Mouse (Mus musculus) liver, embryonic 15.5 days (tissue): ENCODE results near the gene Cacng8. TPM values are rescaled to one million over a fixed set of nuclear protein-coding genes. Genes with fewer than 3 reads are reported as not detected.

Experiments used
- ATAC-seq: fragments of 200-750 bp; cut with Nextera tagmentation; 2 replicates; pipeline ENCODE4 v1.8.0; 2017; ENCODE audit warnings: moderate number of reproducible peaks, mild to moderate bottlenecking, moderate library complexity; ENCODE audit not compliant: insufficient read depth
- H3K27ac ChIP-seq: fragments of 300-500 bp; sonication (generic); replicated peaks from 2 replicates; pipeline ENCODE4 v1.5.1; 2015; ENCODE audit warnings: mild to moderate bottlenecking, inconsistent platforms
- H3K27me3 ChIP-seq: fragments of 300-500 bp; sonication (generic); 2 replicates; pipeline ENCODE4 v1.6.1; 2015; ENCODE audit warnings: mild to moderate bottlenecking, inconsistent platforms
- H3K36me3 ChIP-seq: fragments of 300-500 bp; sonication (generic); replicated peaks from 2 replicates; pipeline ENCODE4 v1.6.1; 2015; ENCODE audit warnings: moderate library complexity, mild to moderate bottlenecking, inconsistent platforms
- H3K4me1 ChIP-seq: fragments of 300-500 bp; sonication (generic); replicated peaks from 2 replicates; pipeline ENCODE4 v1.6.1; 2015; ENCODE audit warnings: inconsistent platforms
- H3K4me2 ChIP-seq: fragments of 300-500 bp; sonication (generic); 2 replicates; pipeline ENCODE4 v1.6.1; 2015; ENCODE audit warnings: moderate library complexity, mild to moderate bottlenecking, inconsistent platforms
- H3K4me3 ChIP-seq: fragments of 300-500 bp; sonication (generic); replicated peaks from 2 replicates; pipeline ENCODE4 v1.5.1; 2015; ENCODE audit warnings: mild to moderate bottlenecking, inconsistent platforms
- H3K9ac ChIP-seq: fragments of 300-500 bp; sonication (generic); 2 replicates; pipeline ENCODE4 v1.6.1; 2015; ENCODE audit warnings: moderate library complexity, mild to moderate bottlenecking, inconsistent platforms
- H3K9me3 ChIP-seq: fragments of 300-500 bp; sonication (generic); replicated peaks from 2 replicates; pipeline ENCODE4 v1.6.1; 2016; ENCODE audit warnings: inconsistent platforms
- WGBS: fragments of 180-500 bp; shearing (Covaris S2); methylation state at CpG from one replicate; pipeline ENCODE4 v1.1.7; 2015; ENCODE audit warnings: mixed read lengths; ENCODE audit not compliant: insufficient replicate concordance; 5-methylcytosine and 5-hydroxymethylcytosine counted together
- polyA plus RNA-seq: library from polyadenylated mRNA; unstranded; fragments of >200 nt; fragmentation: Nextera tagmentation; extraction: Ambion mirVana; gene quantifications from 2 replicates; pipeline ENCODE4 v1.2.1, GENCODE M21; 2015

The Cacng8 gene
- not detected in 2 replicates for polyA plus RNA-seq

DNA sequence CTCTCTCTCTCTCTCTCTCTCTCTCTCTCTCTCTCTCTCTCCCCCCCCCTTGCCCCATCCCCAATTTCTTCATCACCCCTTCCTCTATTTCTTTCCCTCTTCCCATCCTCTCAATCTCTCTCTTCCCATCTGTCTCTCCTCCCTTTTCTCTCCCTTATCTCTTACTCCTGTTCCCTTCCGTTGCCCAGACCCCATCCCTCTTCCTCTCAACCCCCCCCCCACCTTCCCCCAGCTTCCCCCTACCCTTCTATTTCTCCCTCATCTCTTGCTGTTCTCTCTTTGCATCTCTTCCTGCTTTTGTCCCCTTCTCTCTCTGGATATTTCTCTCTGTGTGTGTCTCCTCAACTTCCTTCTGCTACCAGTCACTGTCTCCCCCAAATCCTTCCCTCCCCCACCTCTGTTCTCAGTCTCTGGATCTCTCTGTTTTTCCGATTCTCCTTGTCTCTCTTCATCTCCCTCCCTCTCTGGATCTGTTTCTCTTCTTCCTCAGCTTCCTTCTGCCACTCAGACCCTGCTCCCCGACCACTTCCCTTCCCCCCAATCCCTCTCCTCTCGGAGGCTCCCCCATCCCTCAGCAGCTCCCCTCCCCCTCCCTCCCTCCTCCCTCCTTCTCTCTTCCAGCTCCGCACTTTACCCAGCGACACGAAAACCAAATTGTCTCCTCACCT, at the start of gene Cacng8:
Cacng8 (plus strand) TSS at position 271 of the 668 bp plus-strand sequence.
- Histone ChIP-seq H3K9ac (no peak within 1 kb of the TSS), H3K27ac (no peak within 1 kb of the TSS), H3K27me3 (peaks cover 16% of the 10 kb centered on the region; the same call in 1 of the 2 replicates), H3K4me3 (no peak within 1 kb of the TSS), H3K36me3 (no peaks in the 10 kb centered on the region), H3K9me3 (no peaks in the 10 kb centered on the region), H3K4me1 (no peaks in the 10 kb centered on the region), H3K4me2 (no peak within 1 kb of the TSS)
- WGBS, result under 1% methylated on average over 7 of the region's 7 CpGs
- ATAC-seq, result no peak

DNA sequence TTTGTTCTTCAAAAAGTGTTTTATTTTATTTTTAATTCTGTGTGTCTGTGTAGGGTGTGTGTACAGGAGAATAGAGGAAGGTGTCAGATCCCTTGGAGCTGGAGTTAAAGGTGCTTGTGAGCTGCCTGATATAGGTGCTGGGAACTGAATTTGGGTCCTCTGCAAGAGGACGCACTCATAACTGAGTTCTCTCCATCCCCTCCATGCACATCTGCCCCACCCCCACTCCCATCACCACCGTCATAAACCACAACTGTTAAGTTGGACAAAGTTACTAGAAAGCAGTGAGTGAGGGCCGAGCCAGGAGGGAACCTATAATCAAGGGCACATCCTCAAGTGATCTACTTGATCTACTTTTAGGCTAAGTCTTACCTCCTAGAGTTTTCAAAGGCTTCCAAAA, 46.6 kb upstream of the Cacng8 start:
- 47% methylated on average over 3 of the region's 3 CpGs for WGBS
- Histone ChIP-seq H3K9me3 (no peaks in the 10 kb centered on the region), H3K4me3 (no peak overlapping the region), H3K36me3 (no peaks in the 10 kb centered on the region), H3K4me1 (no peaks in the 10 kb centered on the region), H3K27me3 (no peaks in the 10 kb centered on the region), H3K4me2 (no peak overlapping the region), H3K27ac (no peak overlapping the region), H3K9ac (no peak overlapping the region)
- ATAC-seq, result no peak

DNA sequence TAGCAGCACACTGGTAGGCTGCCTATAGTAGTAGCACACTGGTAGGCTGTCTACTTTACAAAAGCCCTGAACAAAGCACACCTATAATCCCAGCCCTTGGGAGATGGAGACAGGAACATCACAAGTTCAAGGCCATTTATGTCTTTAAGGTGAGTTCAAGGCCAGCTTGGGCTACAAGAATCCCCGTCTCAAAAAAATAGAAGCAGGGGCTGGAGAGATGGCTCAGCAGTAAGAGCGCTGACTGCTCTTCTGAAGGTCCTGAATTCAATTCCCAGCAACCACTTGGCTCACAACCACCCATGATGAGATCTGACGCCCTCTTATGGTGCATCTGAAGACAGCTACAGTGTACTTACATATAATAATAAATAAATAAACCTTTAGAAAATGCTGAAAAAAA, 45.2 kb upstream of the Cacng8 start:
- Histone ChIP-seq H3K9ac (no peak overlapping the region), H3K9me3 (no peaks in the 10 kb centered on the region), H3K27ac (no peak overlapping the region), H3K4me3 (no peak overlapping the region), H3K4me1 (no peaks in the 10 kb centered on the region), H3K4me2 (no peak overlapping the region), H3K27me3 (no peaks in the 10 kb centered on the region), H3K36me3 (no peaks in the 10 kb centered on the region)
- 72% methylated on average over 3 of the region's 3 CpGs for WGBS
- no peak for ATAC-seq

DNA sequence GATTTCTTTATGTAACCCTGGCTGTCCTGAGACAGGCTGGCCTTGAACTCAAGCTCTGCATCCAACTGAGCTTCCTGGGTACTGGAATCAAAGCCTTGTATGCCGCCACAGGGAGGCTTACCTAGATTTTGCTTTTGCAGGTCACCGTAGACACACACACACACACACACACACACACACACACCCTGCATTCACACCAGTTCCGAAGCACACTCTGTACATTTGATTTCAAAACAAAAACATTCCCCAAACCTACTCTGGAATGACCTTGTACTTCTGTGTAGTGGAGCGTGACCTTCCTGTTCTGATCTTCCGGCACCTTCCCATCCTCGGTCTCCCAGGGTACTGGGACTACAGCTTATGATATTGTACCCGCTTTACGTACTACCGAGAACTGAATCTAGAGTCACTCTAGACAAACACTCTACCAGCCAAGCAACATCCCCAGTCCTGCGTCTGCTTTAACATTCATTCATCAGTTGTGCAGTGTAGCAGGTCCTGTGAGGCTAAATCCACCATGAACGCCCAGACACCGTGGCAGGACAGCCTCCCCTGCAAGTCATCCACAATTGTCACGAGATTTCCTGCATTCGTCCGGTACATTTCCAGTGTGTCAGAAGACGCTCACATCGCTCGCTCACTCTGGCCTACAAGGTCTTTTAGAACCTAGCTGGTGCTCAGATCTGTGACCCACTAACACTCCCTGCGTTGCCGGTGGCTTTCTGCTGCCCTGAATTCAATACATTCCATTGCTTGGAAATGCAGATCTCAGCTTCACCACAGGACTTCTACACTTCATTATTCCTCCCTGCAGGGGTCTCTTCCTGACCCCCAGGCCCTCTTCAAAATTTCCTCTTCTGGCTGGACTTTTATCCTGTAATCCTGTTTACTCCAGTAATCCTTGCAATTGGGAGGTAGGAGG, 42.9 kb upstream of the Cacng8 start:
- Histone ChIP-seq H3K27me3 (no peaks in the 10 kb centered on the region), H3K9ac (no peak overlapping the region), H3K4me1 (no peaks in the 10 kb centered on the region), H3K27ac (no peak overlapping the region), H3K4me3 (no peak overlapping the region), H3K4me2 (no peak overlapping the region), H3K36me3 (no peaks in the 10 kb centered on the region), H3K9me3 (no peaks in the 10 kb centered on the region)
- WGBS, result 58% methylated on average over 20 of the region's 20 CpGs
- no peak for ATAC-seq

DNA sequence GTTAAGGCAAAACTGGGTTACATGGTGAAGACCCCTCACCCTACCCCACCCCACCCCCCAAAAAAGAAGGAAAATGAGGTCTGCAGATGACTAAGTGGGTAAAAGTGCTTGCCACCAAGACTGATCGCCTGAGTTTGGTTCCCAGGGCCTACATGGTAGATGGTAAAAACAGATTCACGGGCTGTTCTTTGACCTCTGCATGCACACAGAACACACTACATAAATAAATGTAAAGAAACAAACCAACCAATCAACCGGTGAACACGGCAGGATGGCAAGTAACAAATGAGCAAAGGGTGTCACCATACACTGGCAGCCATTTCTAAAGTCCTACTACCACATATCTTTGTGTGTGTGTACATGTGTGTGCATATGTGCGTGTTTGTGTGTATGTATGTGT, 42.2 kb upstream of the Cacng8 start:
- Histone ChIP-seq H3K27me3 (no peaks in the 10 kb centered on the region), H3K4me1 (no peaks in the 10 kb centered on the region), H3K27ac (no peak overlapping the region), H3K9me3 (no peaks in the 10 kb centered on the region), H3K36me3 (no peaks in the 10 kb centered on the region), H3K9ac (no peak overlapping the region), H3K4me3 (no peak overlapping the region), H3K4me2 (no peak overlapping the region)
- no peak for ATAC-seq
- WGBS, result 50% methylated on average over 5 of the region's 5 CpGs

DNA sequence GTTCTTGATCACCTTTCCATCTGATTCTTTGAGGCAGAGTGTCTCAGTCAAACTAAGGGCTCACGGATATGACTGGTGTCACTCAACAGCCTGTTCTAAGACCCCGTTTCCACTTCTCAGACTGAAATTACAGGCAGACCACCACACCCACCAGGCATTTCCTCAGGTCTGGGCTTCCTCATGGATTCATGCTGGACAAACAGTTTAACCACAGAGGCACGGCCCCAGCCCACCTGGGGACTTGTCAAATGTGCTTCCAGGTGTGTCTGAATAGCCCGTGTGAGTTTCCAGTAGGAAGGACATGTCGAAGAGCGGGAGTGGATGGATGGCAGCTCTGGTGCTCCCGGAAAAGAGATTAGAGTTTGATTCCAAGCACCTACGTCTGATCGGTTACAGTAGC, 40.7 kb upstream of the Cacng8 start:
- 63% methylated on average over 9 of the region's 9 CpGs for WGBS
- no peak overlapping the region for H3K4me3 ChIP-seq
- no peaks in the 10 kb centered on the region for H3K9me3 ChIP-seq
- no peaks in the 10 kb centered on the region for H3K4me1 ChIP-seq
- no peak overlapping the region for H3K9ac ChIP-seq
- H3K4me2 ChIP-seq, result no peak overlapping the region
- H3K36me3 ChIP-seq, result no peaks in the 10 kb centered on the region
- no peak overlapping the region for H3K27ac ChIP-seq
- no peaks in the 10 kb centered on the region for H3K27me3 ChIP-seq
- ATAC-seq, result no peak

DNA sequence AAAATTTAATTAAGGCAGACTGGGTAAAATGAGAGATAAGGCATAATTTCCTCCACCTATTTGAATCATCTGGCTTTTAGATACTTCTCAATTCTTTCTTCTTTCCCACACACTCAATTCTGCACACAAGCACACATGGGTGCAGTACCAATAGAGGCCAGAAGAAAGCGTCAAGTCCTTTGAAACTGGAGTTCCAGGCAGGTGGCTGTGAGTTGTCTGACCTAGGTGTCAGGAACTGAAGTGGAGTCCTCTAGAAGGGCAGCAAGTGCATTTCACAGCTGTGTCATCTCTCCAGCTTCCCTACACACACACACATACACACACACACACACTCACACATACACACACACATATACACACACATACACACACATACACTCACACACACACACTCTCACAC, 38.9 kb upstream of the Cacng8 start:
- Histone ChIP-seq H3K4me1 (no peaks in the 10 kb centered on the region), H3K27me3 (no peaks in the 10 kb centered on the region), H3K4me2 (no peak overlapping the region), H3K4me3 (no peak overlapping the region), H3K9ac (no peak overlapping the region), H3K9me3 (no peaks in the 10 kb centered on the region), H3K27ac (no peak overlapping the region), H3K36me3 (no peaks in the 10 kb centered on the region)
- no peak for ATAC-seq
- WGBS, result 76% methylated on average over 1 of the region's 1 CpGs

DNA sequence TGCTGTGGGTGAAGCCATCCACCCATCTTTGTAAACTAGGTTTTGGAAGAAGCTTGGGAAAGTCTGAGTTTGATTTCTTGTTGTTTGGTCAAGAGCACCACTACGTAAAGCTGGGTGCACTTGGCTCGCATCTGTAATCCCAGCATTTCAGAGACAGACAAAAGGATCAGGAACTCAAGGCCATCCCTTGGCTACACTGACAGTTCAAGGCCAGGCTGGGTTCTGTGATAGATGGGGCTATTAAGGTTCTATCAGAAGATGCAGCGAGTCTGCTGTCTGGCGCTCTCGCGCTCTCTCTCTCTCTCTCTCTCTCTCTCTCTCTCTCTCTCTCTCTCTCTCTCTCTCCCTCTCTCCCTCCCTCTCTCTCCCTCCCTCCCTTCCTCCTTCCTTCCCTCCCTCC, 35.6 kb upstream of the Cacng8 start:
- Histone ChIP-seq H3K36me3 (no peaks in the 10 kb centered on the region), H3K9ac (no peak overlapping the region), H3K27ac (no peak overlapping the region), H3K4me2 (no peak overlapping the region), H3K4me1 (no peaks in the 10 kb centered on the region), H3K27me3 (no peaks in the 10 kb centered on the region), H3K4me3 (no peak overlapping the region), H3K9me3 (no peaks in the 10 kb centered on the region)
- 75% methylated on average over 6 of the region's 6 CpGs for WGBS
- no peak for ATAC-seq

DNA sequence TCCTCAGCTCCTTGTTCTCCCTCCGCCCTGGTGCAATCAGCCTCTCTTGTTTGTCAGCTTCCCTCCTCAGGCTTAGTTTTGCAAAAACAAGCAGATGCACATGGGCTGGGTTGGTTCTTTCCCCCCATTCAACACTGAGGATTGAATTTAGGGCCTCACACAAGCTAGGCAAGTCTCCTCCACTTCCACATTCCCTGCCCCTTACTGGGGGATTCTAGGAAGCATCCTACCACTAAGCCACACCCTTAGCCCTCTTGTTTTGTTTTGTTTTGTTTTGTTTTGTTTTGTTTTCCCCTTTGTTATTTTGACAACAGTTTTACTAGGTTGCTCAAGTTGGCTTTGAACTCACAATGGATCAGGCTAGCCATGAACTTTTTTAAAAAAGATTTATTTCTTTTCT, 29.8 kb upstream of the Cacng8 start:
- H3K36me3 ChIP-seq, result no peaks in the 10 kb centered on the region
- ATAC-seq, result no peak
- no peak overlapping the region for H3K4me2 ChIP-seq
- peaks cover 9% of the 10 kb centered on the region for H3K27me3 ChIP-seq
- 58% methylated on average over 1 of the region's 1 CpGs for WGBS
- H3K9ac ChIP-seq, result no peak overlapping the region
- H3K27ac ChIP-seq, result no peak overlapping the region
- no peaks in the 10 kb centered on the region for H3K4me1 ChIP-seq
- no peaks in the 10 kb centered on the region for H3K9me3 ChIP-seq
- no peak overlapping the region for H3K4me3 ChIP-seq

DNA sequence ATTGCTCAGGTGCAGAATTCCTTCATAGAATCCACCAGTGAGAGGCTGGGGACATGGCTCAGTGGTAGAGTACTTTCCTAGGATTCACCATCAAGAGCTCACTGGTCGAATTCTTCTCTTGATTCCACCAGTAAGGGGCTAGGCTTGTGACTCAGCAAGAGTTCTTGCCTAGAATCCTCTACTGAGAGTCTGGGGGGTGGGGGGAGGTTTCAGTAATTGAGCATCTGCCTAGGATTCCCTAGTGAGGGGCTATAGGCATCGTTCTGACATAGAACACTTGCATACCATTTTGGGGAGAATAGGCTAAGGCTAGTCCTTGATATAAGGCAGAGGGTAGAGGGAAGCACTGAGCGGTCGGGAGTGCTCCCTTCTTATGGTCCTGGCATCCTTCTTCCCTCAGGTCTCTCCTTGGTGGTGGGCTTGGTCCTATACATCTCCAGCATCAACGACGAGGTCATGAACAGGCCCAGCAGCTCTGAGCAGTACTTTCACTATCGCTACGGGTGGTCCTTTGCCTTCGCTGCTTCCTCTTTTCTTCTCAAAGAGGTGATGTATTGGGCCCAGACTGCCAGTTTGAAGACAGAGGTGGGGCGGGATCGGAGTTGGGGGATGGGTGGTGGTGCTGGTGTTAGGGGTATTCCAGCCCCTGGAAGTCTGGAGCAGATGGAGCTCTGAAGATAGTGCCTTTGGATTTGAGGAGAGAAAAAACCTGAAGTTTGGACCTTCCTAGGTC, 24.8 kb upstream of the Cacng8 start:
- Histone ChIP-seq H3K9me3 (no peaks in the 10 kb centered on the region), H3K4me3 (no peak overlapping the region), H3K4me2 (no peak overlapping the region), H3K27ac (no peak overlapping the region), H3K4me1 (no peaks in the 10 kb centered on the region), H3K9ac (no peak overlapping the region), H3K36me3 (no peaks in the 10 kb centered on the region), H3K27me3 (peaks cover 44% of the 10 kb centered on the region)
- WGBS, result 8% methylated on average over 11 of the region's 11 CpGs
- ATAC-seq, result no peak
